Mouse (Mus musculus): ENCODE results near the gene Prmt2.

The Prmt2 gene

DNA sequence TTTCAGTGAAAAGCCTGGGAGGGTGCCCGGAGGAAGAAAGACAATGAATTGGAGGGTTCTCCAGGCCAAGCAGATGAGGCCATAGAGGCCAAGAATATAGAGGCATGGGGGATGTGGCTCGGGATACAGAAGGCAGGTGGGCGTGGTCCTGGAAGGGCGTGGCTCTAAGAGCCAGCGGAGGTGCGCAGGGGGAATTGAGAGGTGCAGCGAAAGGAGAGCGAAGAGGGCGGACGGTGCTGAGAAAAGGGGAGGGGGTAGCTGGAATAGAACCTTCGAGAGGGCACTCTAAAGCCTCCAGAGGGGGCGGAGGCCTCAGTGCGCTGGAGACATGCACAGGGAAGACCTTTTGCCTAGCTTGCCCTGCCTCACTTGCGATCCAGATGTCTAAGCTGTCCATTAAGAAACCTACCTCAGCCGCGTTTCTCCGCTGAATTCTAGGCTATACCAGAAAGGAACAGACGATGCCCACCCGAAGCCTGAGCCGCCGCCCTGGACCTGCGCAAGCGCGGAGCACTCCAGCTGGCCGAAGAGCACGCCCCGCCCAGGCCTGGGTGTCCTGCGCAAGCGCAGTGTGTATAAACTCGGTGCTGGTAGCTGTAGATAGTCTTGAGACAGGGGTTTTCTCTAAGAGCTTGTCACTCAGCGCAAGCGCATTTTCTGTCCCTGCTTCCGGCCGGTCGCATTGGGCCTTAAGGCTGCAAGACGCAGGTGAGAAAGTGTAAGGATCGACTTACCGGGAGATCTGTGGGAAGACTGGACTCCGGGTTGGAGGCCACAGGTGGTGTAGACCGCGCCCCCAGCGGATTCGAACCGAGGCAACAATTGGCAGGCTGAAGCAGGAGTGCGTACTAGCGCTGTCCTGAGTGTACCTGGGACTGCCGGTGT lies at the start of gene Prmt2:
Gene Prmt2, minus strand, starts transcription at position 525 of the 885 bp plus-strand sequence.
- peak; percentile 96 for DNase-seq (ENCODE audit: low read depth, low spot score)

DNA sequence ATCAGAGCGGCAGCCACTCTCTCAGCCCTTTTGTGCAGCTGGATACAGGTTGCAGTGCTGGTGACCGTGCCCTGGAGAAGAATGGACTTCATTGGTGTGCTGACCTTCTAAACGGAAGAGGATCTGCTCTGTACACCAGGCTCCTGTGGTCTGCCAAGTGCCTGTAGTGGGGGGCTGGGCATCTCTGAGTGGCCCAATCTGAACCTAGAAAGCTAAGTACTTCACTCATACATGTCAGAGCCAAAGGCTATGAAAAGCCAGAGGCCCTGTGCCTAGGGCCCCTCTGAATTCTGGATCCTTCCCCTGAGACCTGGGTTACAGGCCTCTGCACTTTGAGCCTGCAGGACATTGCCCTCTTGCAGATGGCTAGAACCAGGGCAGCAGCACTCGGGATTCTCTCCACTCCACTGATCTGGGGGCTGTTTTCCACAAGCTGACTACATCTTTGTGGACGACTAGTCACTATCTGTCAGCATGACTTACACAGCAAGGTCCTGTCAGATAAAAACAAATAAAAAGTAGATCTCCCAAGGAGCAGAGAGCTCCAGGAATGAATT lies 41.0 kb upstream of the Prmt2 start:
- no peak for DNase-seq (ENCODE audit: low read depth, low spot score)

DNA sequence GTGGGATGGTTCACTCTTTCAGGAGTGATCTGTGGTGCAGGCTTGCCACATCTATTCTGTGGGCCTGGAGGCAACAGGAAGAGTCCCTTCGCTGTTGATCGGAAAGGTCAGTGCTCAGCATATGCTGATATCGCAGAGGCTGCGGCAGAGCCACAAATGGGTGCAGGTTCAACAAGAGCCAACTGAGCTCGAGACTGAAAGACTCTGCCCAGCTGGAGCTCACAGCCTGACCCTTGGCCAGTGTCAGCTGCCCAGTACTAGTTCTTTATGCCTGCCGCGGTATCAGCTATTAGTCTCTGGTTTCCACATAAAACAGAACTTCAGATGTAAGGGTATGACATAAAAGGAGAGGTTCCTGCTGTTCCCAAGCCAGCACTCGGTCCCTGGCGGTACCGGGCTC lies 37.6 kb upstream of the Prmt2 start:
- DNase-seq (ENCODE audit: low read depth, low spot score): no peak

DNA sequence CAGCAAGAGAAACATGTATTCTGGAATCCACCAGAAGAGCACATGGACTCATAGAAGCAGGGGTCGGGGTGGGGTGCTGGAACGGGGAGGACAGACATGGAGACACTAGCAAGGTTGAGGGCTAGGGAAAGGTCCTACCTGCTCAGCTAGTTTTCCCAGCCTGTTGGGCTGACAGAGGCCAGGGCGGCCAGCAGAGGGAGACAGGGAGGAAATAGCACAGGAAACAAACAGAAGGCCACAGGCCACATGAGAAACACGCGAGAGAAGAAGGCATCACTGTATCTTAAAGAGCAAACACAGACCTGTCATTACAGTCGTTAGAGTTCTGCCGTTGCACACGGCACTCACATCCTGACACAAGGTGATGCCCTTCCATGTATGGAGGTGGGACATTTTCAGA lies 33.6 kb upstream of the Prmt2 start:
- peak; percentile 42 for DNase-seq (ENCODE audit: low read depth, low spot score)

DNA sequence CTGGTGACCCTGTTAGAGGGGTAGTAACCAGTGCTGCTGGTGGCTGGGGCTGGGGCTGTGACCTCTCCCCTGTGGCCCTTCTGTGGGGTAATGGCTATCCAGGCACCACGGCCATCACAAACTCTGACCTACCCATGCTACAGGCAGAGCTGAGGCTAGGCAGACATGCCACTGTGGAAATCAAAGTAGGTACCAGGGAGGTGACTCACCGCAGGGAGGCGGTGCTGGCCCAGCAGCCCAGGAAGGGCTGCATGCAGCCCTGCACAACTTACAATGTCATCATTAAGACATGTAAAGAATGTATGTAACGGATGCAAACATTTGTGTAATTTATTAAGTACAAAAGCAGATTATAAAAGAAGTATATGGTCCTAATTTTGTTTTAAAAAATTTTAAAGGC lies 24.8 kb upstream of the Prmt2 start:
- DNase-seq (ENCODE audit: low read depth, low spot score): no peak

- DNase-seq (ENCODE audit: low read depth, low spot score): no peak
These were observed 23.8 kb upstream of the Prmt2 start for GRCm38 (mm10) chr10:76261447-76261846.

DNA sequence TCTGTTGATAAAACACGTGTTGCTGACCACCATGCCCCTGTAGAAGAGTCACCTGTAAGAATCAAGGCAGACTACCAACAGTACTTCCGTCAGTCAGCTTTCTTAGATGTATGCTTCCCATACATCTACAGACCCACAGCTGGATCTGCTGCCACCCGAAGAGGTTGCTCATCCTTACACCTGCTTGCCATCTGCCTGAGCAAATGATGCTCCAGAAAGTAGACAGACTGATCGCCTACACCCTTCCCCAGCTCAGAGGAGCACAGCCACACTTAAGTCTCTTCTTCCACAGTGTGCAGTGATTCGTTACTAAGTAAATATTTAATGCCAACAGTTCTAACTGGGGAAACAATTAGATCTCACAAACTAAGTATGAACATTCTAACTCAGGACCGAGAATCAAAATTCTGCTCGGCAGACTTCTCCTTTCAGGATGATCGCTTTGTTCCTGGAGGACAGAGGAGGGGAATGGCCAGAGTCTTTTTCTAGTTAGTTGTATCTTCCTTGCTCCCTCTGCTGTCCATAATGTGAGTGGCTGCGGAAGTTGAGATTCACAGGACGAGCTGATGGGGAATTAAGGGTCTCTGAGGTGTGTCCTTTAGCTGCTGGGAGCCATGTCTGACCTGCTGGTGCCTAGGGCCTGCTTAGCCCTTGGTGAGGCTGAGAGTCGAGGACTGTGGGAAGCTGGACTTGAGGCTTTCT lies 22.8 kb upstream of the Prmt2 start:
- peak; percentile 46 for DNase-seq (ENCODE audit: low read depth, low spot score)

- DNase-seq (ENCODE audit: low read depth, low spot score): no peak
These were observed 22.0 kb upstream of the Prmt2 start for GRCm38 (mm10) chr10:76259566-76260232.

- DNase-seq (ENCODE audit: low read depth, low spot score): no peak
These were observed 20.2 kb upstream of the Prmt2 start for GRCm38 (mm10) chr10:76257719-76258390.

DNA sequence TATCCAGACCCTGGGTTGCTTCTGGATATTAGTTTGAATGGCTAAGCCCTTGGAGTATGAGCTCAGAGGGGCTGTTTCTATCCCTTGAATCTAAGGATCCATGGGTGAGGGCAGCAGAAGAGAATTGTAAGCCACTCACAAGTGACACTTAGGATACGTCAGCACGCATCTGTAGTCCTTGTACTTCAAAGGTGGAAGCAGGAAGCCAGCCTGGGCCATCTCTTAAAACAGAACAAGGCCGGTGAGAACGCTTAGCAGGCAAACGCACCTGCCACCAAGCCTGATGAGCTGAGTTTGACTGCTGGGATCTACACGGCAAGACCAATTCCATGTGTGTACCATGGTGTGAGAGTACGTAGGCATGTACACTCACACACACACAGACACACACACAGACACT lies 19.6 kb upstream of the Prmt2 start:
- no peak for DNase-seq (ENCODE audit: low read depth, low spot score)

- no peak for DNase-seq (ENCODE audit: low read depth, low spot score)
These were observed 18.0 kb upstream of the Prmt2 start for GRCm38 (mm10) chr10:76255617-76256016.

- DNase-seq (ENCODE audit: low read depth, low spot score): no peak
These were observed 15.9 kb upstream of the Prmt2 start, which contains the start of gene S100b for GRCm38 (mm10) chr10:76253536-76253935. S100b (plus strand) TSS chr10:76253853.

DNA sequence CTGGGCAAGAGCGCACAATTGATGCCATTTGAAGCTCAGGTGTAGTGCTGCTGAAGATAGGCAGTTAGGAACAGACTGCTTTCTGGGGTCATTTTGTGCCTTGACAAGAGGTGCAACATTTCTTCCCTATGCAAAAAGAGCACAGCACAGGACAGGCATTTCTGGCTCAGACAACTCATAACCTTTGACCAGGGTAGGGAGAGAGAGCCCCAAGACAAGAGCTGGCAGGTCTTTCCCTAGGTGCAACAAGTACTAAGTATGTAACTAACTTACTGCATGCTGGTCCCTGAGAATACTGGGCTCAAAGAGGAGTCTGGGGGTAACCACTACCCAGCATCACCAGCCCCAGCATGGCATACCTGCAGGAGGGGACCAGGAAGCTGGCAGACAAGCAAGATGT lies 15.4 kb upstream of the Prmt2 start:
- no peak for DNase-seq (ENCODE audit: low read depth, low spot score)

DNA sequence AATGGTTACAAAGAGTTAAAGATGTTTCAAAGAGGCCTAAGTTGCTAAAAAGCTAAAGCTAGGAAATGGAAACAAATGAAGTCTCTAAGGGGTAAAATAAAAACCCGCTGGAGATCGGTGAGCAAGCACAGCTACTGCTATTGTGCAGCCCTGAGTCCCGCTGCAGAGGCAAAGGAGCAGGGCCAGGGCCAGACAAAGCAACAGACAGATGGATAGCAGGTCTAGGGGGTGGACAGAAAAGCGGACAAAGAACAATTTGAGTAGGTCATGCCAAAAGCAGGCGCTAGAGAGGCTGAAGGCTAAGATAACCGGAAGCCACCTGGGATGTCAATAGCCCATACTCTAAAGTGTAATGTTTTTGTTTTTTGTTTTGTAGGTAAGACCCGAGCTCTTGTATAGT lies 13.2 kb upstream of the Prmt2 start:
- DNase-seq (ENCODE audit: low read depth, low spot score): no peak

- no peak for DNase-seq (ENCODE audit: low read depth, low spot score)
These were observed 10.9 kb upstream of the Prmt2 start for GRCm38 (mm10) chr10:76248647-76248968.

GRCm38 (mm10) chr10:76247960-76248646 lies 10.4 kb upstream of the Prmt2 start:
- DNase-seq (ENCODE audit: low read depth, low spot score): no peak

DNA sequence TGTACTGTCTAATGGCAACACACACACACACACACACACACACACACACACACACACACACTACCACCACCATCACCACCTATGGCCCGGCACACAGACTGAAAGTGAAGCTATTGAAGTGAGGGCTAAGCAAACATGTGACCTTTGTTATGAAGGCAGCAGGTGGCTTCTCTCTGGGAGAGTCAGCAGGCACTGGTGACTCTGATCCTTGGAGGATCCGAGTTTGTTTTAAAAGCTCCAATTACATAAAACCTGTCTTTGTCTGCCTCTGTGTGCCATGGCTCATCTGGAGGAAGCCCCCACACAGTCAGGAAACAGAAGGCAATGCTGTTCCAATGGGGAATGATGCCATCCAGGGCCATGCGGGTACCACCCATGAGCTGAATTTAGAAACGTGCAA lies 8.9 kb upstream of the Prmt2 start:
- DNase-seq (ENCODE audit: low read depth, low spot score): no peak

- DNase-seq (ENCODE audit: low read depth, low spot score): no peak
These were observed 7.4 kb upstream of the Prmt2 start for GRCm38 (mm10) chr10:76245106-76245505.

GRCm38 (mm10) chr10:76239401-76239800 lies 1.7 kb upstream of the Prmt2 start:
- DNase-seq (ENCODE audit: low read depth, low spot score): no peak

DNA sequence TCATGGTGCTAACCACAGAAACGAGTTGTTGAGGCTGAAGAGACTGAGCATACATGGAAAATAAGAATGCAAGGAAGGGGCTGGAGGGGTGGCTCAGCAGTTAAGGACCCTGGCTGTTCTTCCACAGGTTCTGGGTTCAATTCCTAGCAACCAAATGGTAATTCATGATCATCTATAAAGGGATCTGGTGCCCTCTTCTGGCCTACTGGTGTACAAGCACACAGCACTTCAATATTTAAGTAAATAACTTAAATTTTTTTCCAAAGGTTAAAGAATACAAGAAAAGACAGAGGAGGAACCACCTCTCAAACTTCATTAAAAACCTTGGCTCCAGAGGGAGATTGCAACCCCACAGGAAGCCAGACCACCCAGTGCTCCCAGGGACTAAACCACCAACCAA lies 8.0 kb downstream of the Prmt2 start:
- no peak for DNase-seq (ENCODE audit: low read depth, low spot score)

- no peak for DNase-seq (ENCODE audit: low read depth, low spot score)
These were observed 11.7 kb downstream of the Prmt2 start for GRCm38 (mm10) chr10:76225944-76226343.

All from ES-CJ7 (cell line).